Mouse (Mus musculus): Measurements from ENCODE around the gene Ncapd2.

DNA sequence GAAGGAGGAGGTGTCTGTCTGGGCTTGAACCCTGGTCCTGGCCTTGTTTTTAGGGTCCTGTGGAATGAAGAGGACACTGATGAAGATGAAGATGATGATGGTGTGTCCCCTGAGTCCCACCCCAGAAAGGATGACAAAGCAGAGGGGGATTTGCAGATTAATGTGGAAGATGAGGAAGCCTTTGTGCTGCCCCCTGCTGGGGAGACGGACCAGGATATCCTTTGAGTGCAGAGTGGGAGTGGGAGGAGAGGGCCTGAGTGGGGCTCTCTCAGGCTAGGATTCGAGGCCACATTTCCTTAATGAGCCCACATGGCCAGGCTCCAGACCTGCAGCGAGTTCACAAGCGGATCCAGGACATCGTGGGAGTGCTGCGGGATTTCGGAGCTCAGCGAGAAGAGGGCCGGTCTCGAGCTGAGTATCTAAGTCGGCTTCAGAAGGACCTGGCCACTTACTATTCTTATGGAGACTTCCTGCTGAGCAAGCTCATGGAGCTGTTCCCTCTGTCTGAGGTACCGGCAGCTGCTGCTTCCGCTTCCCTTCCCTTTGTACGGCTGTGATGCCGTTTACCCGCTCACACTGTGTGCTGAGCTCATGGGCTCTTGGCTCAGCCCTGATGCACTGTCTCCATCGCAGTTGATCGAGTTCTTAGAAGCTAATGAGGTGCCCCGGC, 54.4 kb downstream of the Ncapd2 start:
- TF ChIP-seq ZNF384 (IDR thresholded peaks at IDR 0.05; ENCODE audit: low read depth, low read length) (no peak), ZC3H11A (IDR thresholded peaks at IDR 0.05; ENCODE audit: borderline replicate concordance, low read depth, low read length) (no peak)

Data from ES-E14 (cell line).